Mouse (Mus musculus): Measurements from ENCODE around the gene Cenpv. TPM values are rescaled to one million over a fixed set of nuclear protein-coding genes. Genes with fewer than 3 reads are reported as not detected.

The Cenpv gene
- total and polyA plus RNA-seq, 3 experiments, result 24.4 to 107 (median 33.6) TPM

- dilution Hi-C loops (cut with MboI; ENCODE audit: extremely low pct_ligation_motif_present, extremely low pct_unique_long_range_greater_than_20kb, low sequenced_read_pairs), result no loop called here
- peak; percentile 14 for DNase-seq (ENCODE audit: extremely low read depth)
- Histone ChIP-seq H3K4me2 (ENCODE audit: insufficient read depth, low read depth, poor library complexity, severe bottlenecking) (no peak overlapping the region), H3K27me3 (replicated peaks) (no peaks in the 10 kb centered on the region), H3K27ac (ENCODE audit: insufficient read depth, low read depth) (no peak overlapping the region), H3K36me3 (replicated peaks in 1 of 2; ENCODE audit: control insufficient read depth in 1 of 2, insufficient read depth in 1 of 2, low read length in 1 of 2) (peaks cover 0 to 8% of the 10 kb centered on the region in 2 experiments), H3K79me2 (replicated peaks; ENCODE audit: control insufficient read depth, extremely low read depth, insufficient read depth, poor library complexity, severe bottlenecking) (no peaks in the 10 kb centered on the region), H3K9ac (ENCODE audit: insufficient read depth, low read depth) (no peak overlapping the region), H3K9me3 (replicated peaks; ENCODE audit: low read length) (no peaks in the 10 kb centered on the region), H3K4me3 (replicated peaks in 1 of 3; ENCODE audit: low read depth in 2 of 3, low read length in 2 of 3, poor library complexity in 1 of 3) (no peak overlapping the region), H3K4me1 (ENCODE audit: control insufficient read depth in 1 of 2, insufficient read depth in 2 of 2) (peaks cover 0 to 18% of the 10 kb centered on the region in 2 experiments; a peak in 2 of 4 replicates)
- in situ Hi-C loops (cut with MboI; ENCODE audit: low pct_ligation_motif_present, low pct_unique_long_range_greater_than_20kb, low sequenced_read_pairs), result no loop called here
- no peak for TF ChIP-seq ETS1 (conservative IDR thresholded peaks at IDR 0.05; ENCODE audit: low read depth, low read length)
- no peak for TF ChIP-seq USF1 (IDR thresholded peaks at IDR 0.05; ENCODE audit: low read depth, low read length)
- TF ChIP-seq ZMIZ1 (IDR thresholded peaks at IDR 0.05; ENCODE audit: low read depth, low read length), result no peak
- TF ChIP-seq E2F4 (IDR thresholded peaks at IDR 0.05; ENCODE audit: insufficient replicate concordance, low read depth, low read length), result no peak
- TF ChIP-seq TCF12 (IDR thresholded peaks at IDR 0.05; ENCODE audit: low read depth, low read length), result no peak
- TF ChIP-seq NELFE (IDR thresholded peaks at IDR 0.05; ENCODE audit: low read depth, low read length), result no peak
- no peak for TF ChIP-seq MXI1 (IDR thresholded peaks at IDR 0.05; ENCODE audit: low read depth, low read length)
- no peak for TF ChIP-seq HCFC1 (IDR thresholded peaks at IDR 0.05; ENCODE audit: low read depth, low read length)
- TF ChIP-seq MAFK (IDR thresholded peaks at IDR 0.05; ENCODE audit: insufficient replicate concordance, low read length), result no peak
- TF ChIP-seq JUND (conservative IDR thresholded peaks at IDR 0.05; ENCODE audit: low read depth, low read length), result no peak
- TF ChIP-seq ZC3H11A (IDR thresholded peaks at IDR 0.05; ENCODE audit: low read depth, low read length), result no peak
- no peak for TF ChIP-seq ELF1 (IDR thresholded peaks at IDR 0.05; ENCODE audit: low read depth, low read length)
- no peak for TF ChIP-seq CTCF (conservative IDR thresholded peaks at IDR 0.05 in 1 of 2, IDR thresholded peaks at IDR 0.05 in 1 of 2; ENCODE audit: low read depth in 2 of 2, low read length in 2 of 2)
- no peak for TF ChIP-seq USF2 (conservative IDR thresholded peaks at IDR 0.05; ENCODE audit: low read depth, low read length)
- no peak for TF ChIP-seq SIN3A (IDR thresholded peaks at IDR 0.05; ENCODE audit: low read length)
Measured at GRCm38 (mm10) chr11:62494754-62495275, 44.2 kb downstream of the Cenpv start.

GRCm38 (mm10) chr11:62493701-62494100 is 45.4 kb downstream of the Cenpv start:
- Histone ChIP-seq H3K27me3 (replicated peaks) (no peaks in the 10 kb centered on the region), H3K27ac (ENCODE audit: insufficient read depth, low read depth) (no peak overlapping the region), H3K36me3 (replicated peaks in 1 of 2; ENCODE audit: control insufficient read depth in 1 of 2, insufficient read depth in 1 of 2, low read length in 1 of 2) (peaks cover 0 to 8% of the 10 kb centered on the region in 2 experiments), H3K4me3 (replicated peaks in 1 of 3; ENCODE audit: low read depth in 2 of 3, low read length in 2 of 3, poor library complexity in 1 of 3) (no peak overlapping the region), H3K4me2 (ENCODE audit: insufficient read depth, low read depth, poor library complexity, severe bottlenecking) (no peak overlapping the region), H3K4me1 (ENCODE audit: control insufficient read depth in 1 of 2, insufficient read depth in 2 of 2) (peaks cover 0 to 20% of the 10 kb centered on the region in 2 experiments; a peak in 2 of 4 replicates), H3K79me2 (replicated peaks; ENCODE audit: control insufficient read depth, extremely low read depth, insufficient read depth, poor library complexity, severe bottlenecking) (no peaks in the 10 kb centered on the region), H3K9ac (ENCODE audit: insufficient read depth, low read depth) (no peak overlapping the region), H3K9me3 (replicated peaks; ENCODE audit: low read length) (no peaks in the 10 kb centered on the region)
- in situ Hi-C loops (cut with MboI; ENCODE audit: low pct_ligation_motif_present, low pct_unique_long_range_greater_than_20kb, low sequenced_read_pairs) (no loop called here), dilution Hi-C loops (cut with MboI; ENCODE audit: extremely low pct_ligation_motif_present, extremely low pct_unique_long_range_greater_than_20kb, low sequenced_read_pairs) (no loop called here)
- no peak for DNase-seq (ENCODE audit: extremely low read depth)
- no peak for TF ChIP-seq CTCF (conservative IDR thresholded peaks at IDR 0.05 in 1 of 2, IDR thresholded peaks at IDR 0.05 in 1 of 2; ENCODE audit: low read depth in 2 of 2, low read length in 2 of 2)
- TF ChIP-seq E2F4 (IDR thresholded peaks at IDR 0.05; ENCODE audit: insufficient replicate concordance, low read depth, low read length), result no peak
- no peak for TF ChIP-seq PAX5 (IDR thresholded peaks at IDR 0.05; ENCODE audit: low read length)

Data from CH12.LX (cell line).